Mouse (Mus musculus): ENCODE data around the gene Por.

- TF ChIP-seq CTCF (IDR thresholded peaks at IDR 0.05; ENCODE audit: low read depth) (no peak), EP300 (IDR thresholded peaks at IDR 0.05; ENCODE audit: low read depth) (no peak)
Observed at GRCm38 (mm10) chr5:135621725-135622124, 48.1 kb upstream of the Por start.

Measured in heart, postnatal 0 days (tissue).